Mouse (Mus musculus) neural tube, postnatal 0 days (tissue): ENCODE results near the gene Trp73. TPM values are rescaled to one million over a fixed set of nuclear protein-coding genes. Genes with fewer than 3 reads are reported as not detected.

ENCODE experiments used
- polyA plus RNA-seq: library from polyadenylated mRNA; unstranded; fragments of >200 nt; fragmentation: Nextera tagmentation; extraction: Ambion mirVana; gene quantifications from 2 replicates; pipeline ENCODE4 v1.2.1, GENCODE M21; 2015

Trp73 gene
- polyA plus RNA-seq: 0.14 and 0.18 TPM in 2 replicates

DNA sequence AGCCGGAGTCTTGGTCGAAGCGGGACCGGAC is at the start of gene Trp73:
Gene Trp73, minus strand, starts transcription at position 27 of the 31 bp plus-strand sequence.

DNA sequence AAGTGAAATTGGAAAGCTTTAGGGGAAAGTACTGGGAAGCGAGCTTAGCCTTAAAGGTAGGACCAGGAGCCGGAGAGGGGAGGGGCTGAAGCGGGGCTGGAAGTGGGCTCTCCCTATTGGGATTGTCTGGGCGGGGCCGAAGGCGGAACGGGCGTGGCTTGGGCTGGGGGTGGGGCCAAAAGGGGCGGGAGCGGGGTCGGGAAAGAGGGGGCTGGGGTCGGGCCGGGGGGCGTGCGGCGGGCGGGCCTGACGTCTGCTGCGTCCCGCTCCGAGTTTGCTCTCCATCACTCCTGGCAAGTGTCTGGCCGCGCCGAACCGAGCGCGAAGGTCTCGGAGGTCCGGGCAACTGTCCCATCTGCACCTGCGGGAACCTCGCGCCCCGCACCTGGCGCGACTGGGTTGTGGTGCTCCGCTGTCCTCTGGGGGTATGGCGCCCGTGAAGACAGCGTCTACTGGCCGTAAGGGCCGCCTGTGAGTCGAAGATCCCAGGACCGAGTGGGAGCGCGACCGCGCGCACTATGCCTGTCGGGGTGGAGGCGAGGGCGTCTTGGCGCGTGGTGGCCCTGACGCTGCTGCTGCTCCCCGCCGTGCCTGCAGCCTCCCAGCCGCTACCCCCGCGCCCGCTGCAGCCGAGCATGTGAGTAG is 30.6 kb upstream of the Trp73 start, which contains the start of gene Megf6:
Gene Megf6, plus strand, starts transcription at position 225 of the 645 bp plus-strand sequence.

DNA sequence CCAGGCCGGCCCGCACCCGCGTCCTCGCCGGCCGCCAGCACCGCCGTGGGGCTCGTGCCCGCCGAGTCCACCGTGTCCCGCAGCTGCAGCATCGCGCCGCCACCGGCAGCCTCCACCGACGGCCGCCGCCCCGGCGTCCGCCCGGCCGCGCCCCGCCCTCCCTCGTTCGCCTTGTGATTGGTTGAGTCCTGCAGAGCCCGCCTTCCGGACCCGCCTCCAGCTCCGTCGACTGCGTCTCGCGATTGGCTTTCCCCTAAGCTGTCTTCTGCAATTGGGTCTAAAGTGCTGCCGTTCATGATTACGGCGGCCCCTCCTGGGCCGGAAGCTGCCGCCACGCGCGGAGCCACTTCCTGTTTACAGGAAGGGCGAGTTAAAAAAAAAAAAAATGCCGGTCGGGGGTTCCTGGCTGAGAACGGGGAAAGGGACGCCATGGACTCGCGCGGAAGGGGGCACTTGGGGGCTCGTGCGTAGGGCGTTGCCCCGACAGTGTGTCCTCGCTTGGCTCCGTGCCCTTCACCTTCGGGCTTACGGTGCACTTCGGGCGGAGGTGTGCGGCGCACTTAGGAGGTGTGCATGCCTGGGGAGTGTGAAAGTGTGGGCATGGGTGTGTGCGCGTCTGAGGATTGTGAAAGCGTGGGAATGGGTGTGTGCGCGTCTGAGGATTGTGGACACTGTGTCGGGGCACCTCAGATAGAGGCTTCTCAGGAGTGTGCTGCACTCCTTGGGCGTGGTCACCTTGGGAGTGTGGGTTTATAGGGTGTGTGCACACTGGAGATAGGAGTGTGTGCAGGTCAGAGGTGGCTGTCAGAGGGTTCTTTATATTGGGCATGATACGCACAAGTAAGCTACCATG is 20.8 kb upstream of the Trp73 start, which contains the start of gene Tprgl:
Gene Tprgl, minus strand, starts transcription at position 129 of the 853 bp plus-strand sequence.

DNA sequence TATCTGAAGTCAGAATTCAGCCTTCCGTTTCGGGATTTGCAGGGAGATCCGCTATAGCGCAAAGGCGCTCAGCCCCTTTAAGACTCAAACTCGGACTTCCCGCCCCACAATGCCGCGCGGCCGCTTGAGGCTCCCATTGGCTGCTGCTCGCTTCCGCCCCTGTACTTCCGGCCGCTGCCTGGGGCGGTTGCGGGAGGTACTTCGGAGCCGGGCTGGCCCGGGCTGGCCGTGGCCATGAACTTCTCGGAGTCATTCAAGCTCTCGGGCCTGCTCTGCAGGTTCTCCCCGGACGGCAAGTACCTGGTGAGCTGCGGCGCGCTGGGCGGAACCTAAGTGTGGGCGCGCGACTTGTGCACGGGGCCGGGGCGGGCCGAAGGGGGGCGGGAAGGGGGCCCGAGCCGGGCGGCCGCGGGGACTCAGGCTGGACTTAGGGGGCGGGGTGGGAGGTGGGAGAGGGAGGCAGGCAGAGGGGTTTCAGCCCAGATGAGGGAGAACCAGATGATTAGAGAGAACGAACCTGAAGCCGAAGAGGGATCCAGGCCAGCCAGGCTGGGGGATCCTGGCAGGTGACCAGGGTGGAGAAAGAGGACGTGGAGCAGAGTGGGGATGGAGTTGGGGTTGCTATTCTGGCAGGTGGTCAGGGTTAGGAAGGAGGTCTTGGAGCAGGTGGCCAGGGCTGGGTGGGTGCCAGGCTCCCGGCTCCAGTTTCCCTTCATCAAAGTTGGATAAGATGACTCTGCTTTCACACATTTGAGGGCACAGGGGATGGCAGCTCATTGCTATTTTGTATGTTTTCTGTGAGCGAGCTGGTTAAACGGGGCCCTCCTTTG is 2.4 kb upstream of the Trp73 start, which contains the start of gene Wrap73:
Gene Wrap73, plus strand, starts transcription at position 162 of the 830 bp plus-strand sequence.

DNA sequence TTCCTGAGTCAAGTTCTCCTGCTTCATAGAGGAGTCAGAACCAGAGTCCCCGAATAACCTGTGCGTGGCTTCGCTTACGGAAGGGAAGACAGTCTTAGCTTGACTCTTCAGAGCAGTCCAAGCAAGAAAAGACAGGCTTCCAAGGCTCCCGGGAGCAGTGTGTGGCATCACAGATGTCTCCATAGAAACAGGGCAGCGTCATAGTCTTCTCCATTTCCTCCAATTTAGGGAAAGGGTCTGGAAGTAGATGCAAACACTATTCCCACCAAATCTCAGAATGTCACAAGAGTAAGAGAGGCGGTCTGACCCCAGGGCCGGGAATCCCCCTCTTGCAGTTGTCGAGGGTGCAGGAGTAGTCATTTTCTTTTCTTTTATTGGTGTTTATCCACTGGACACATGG is 97.4 kb downstream of the Trp73 start, which contains the start of gene Ccdc27:
Gene Ccdc27, minus strand, starts transcription at position 101 of the 400 bp plus-strand sequence.

DNA sequence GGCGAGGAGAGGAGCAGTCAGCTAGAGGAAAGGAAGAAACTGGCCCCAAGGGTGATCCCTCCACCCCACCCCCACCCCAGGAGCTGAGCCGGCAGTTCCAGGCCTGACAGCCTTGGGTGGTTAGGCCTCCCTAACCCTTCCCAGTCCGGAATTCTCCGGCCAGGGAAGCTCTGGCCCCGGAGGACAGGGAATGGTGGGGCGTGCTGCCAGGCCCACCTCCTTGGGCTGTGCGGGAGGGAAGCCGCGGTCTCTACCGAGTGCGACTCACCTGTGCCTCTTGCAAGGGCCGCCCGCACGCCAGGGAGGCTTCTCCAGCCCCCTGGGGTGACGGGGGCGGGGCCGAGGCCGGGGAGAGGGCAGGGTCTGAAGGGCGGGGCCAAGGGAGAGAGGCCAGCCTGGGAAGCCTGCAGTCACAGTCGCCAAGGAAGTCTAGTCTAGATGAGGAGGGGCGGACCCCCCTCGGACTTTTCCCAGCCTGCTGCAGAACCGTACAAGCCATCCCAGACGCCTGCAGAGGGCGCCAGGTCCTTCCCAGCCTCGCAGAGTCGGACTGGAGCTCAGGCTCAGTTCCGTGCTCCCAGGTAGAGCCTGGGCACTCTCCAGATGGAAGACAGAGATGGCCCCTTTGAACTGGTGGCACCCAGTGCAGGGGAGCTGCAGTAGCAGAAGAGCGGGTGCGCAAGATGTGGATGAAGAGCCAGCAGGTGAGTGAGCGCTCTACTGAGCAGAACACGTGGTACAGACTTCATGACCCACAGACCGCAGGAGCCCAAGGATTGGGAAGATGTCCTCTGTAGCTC is 114.2 kb downstream of the Trp73 start, which contains the start of gene Smim1:
Gene Smim1, minus strand, starts transcription at position 590 of the 800 bp plus-strand sequence.

DNA sequence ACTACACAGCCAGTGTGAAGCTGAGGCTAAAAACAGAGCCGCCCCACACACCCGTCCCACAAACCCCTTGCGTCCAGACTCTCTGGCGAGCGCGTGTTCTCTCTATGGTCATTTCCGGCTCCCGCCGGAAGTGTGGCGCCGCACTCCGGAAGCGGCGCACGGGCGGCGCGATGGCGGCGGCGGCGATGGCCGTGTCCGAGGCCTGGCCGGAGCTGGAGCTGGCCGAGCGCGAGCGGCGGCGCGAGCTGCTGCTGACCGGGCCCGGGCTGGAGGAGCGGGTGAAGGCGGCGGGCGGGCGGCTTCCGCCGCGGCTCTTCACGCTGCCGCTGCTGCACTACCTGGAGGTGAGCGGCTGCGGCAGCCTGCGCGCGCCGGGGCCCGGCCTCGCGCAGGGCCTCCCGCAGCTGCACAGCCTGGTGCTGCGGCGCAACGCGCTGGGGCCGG is 128.3 kb downstream of the Trp73 start, which contains the start of gene Lrrc47:
Gene Lrrc47, plus strand, starts transcription at position 86 of the 444 bp plus-strand sequence.

Other genes starting within 250 kb of the Trp73 start
- gene A430005L14Rik, start 183.0 kb downstream of the Trp73 start, polyA plus RNA-seq: 48.7 and 56.2 TPM in 2 replicates
- 10.0 and 10.5 TPM in 2 replicates for gene Dffb, start 165.1 kb downstream of the Trp73 start, polyA plus RNA-seq
- gene Cep104, start 165.0 kb downstream of the Trp73 start, polyA plus RNA-seq: 10.7 and 13.1 TPM in 2 replicates
- gene Lrrc47, start 128.5 kb downstream of the Trp73 start, polyA plus RNA-seq: 20.9 and 25.1 TPM in 2 replicates
- 23.3 and 26.0 TPM in 2 replicates for gene Smim1, start 114.0 kb downstream of the Trp73 start, polyA plus RNA-seq
- not detected in 2 replicates for gene Ccdc27, start 97.5 kb downstream of the Trp73 start, polyA plus RNA-seq
- gene Wrap73, start 2.2 kb upstream of the Trp73 start, polyA plus RNA-seq: 27.7 and 31.4 TPM in 2 replicates
- gene Tprgl, start 20.5 kb upstream of the Trp73 start, polyA plus RNA-seq: 241 and 247 TPM in 2 replicates
- 7.1 and 7.2 TPM in 2 replicates for gene Megf6, start 30.5 kb upstream of the Trp73 start, polyA plus RNA-seq
- 1.4 and 1.9 TPM in 2 replicates for gene Arhgef16, start 161.5 kb upstream of the Trp73 start, polyA plus RNA-seq
- gene B230104I21Rik, start 195.9 kb upstream of the Trp73 start, polyA plus RNA-seq: 0.18 and 0.28 TPM in 2 replicates